Mouse (Mus musculus) limb, embryonic 11.5 days (tissue): Measurements from ENCODE around the gene Pnmal2. TPM values are rescaled to one million over a fixed set of nuclear protein-coding genes. Genes with fewer than 3 reads are reported as not detected.
"Not testable (repeated sequence)": the region's sequence is repeated elsewhere in the genome, so short reads cannot be mapped to it uniquely, and the experiment has no call there.

ENCODE experiments used
- ATAC-seq: fragments of 200-750 bp; cut with Nextera tagmentation; 2 replicates; pipeline ENCODE4 v1.8.0; 2017; ENCODE audit warnings: low read depth; ENCODE audit not compliant: insufficient number of reproducible peaks, low FRiP score, low TSS enrichment
- DNase-seq: peaks from one replicate; pipeline ENCODE4 v3.0.0-alpha.2; 2015; ENCODE audit warnings: low spot score
- H3K27ac ChIP-seq: fragments of 300-500 bp; sonication (generic); replicated peaks from 2 replicates; pipeline ENCODE4 v1.5.1; 2014; ENCODE audit warnings: low read depth, mild to moderate bottlenecking, low read length
- H3K27me3 ChIP-seq: fragments of 300-500 bp; sonication (generic); 2 replicates; pipeline ENCODE4 v1.6.1; 2014; ENCODE audit warnings: mild to moderate bottlenecking, low read length, mixed read lengths; ENCODE audit not compliant: control insufficient read depth, insufficient read depth
- H3K36me3 ChIP-seq: fragments of 300-500 bp; sonication (generic); 2 replicates; pipeline ENCODE4 v1.6.1; 2014; ENCODE audit warnings: mild to moderate bottlenecking, low read length, moderate library complexity, mixed read lengths; ENCODE audit not compliant: control insufficient read depth, insufficient read depth
- H3K4me1 ChIP-seq: fragments of 300-500 bp; sonication (generic); 2 replicates; pipeline ENCODE4 v1.6.1; 2014; ENCODE audit warnings: low read length, mixed read lengths; ENCODE audit not compliant: control insufficient read depth, insufficient read depth
- H3K4me2 ChIP-seq: fragments of 300-500 bp; sonication (generic); 2 replicates; pipeline ENCODE4 v1.6.1; 2014; ENCODE audit warnings: low read depth, mild to moderate bottlenecking, moderate library complexity; ENCODE audit not compliant: severe bottlenecking
- H3K4me3 ChIP-seq: fragments of 300-500 bp; sonication (generic); 2 replicates; pipeline ENCODE4 v1.5.1; 2014; ENCODE audit warnings: low read depth, low read length
- H3K9ac ChIP-seq: fragments of 300-500 bp; sonication (generic); 2 replicates; pipeline ENCODE4 v1.6.1; 2014; ENCODE audit warnings: mild to moderate bottlenecking, low read length
- H3K9me3 ChIP-seq: fragments of 300-500 bp; sonication (generic); 2 replicates; pipeline ENCODE4 v1.6.1; 2016; ENCODE audit warnings: low read length; ENCODE audit not compliant: control insufficient read depth
- WGBS: fragments of 180-500 bp; shearing (Covaris S2); extraction: QIAGEN DNeasy Blood & Tissue Kit; methylation state at CpG from one replicate; pipeline ENCODE4 v1.1.7; 2014; 5-methylcytosine and 5-hydroxymethylcytosine counted together
- polyA plus RNA-seq: library from polyadenylated mRNA; unstranded; fragments of >200 nt; fragmentation: Nextera tagmentation; extraction: Ambion mirVana; gene quantifications from 2 replicates; pipeline ENCODE4 v1.2.1, GENCODE M21; 2014

Gene Pnmal2
- polyA plus RNA-seq, 1 experiment from 2014 or later, result 4.8 TPM

DNA sequence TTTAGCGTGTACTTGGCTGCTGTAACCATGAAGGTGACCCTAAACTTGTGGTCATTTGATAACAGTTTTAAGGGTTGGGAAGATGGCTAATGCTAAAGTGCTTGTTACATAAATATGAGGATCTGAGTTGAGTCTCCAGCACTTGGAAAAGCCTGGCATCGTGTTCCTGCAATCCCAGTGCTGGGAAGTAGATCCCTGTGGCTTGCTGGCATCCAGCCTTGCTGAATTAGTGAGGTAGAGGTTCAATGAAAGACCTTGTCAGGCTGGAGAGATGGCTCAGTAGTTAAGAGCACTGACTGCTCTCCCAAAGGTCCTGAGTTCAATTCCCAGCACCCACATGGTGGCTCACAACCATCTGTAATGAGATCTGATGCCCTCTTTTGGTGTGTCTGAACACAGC lies 9.3 kb downstream of the Pnmal2 start:
- WGBS, result 59% methylated on average over 2 of the region's 2 CpGs
- H3K9ac ChIP-seq, H3K36me3 ChIP-seq, H3K4me1 ChIP-seq, H3K4me2 ChIP-seq, ATAC-seq, DNase-seq, H3K9me3 ChIP-seq, H3K27ac ChIP-seq, H3K4me3 ChIP-seq: not testable (repeated sequence)
- peaks cover 10% of the 10 kb centered on the region for H3K27me3 ChIP-seq

DNA sequence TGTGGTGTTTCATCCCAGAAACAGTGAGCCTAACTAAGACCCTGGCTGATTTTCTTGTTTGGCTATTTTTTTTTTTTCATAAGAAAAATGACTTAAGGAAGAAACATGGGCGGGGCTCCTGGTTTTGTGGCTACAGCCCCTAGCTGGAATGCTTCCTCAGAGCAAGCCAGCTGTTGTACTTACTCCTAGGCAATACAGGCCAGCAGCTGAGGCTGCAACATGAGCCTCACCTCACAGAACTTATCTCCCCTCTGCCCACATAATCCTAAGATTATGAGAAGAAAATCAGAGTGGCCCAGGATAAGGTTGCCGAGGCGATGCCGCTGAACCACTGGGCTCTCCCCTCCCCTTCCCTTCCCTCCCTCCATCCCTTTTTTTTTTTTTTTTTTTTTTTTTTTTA lies 11.2 kb downstream of the Pnmal2 start:
- no peak overlapping the region for H3K4me2 ChIP-seq
- no peak overlapping the region for H3K9ac ChIP-seq
- no peak for DNase-seq
- H3K9me3 ChIP-seq, result no peaks in the 10 kb centered on the region
- WGBS, result 89% methylated on average over 4 of the region's 4 CpGs
- H3K27me3 ChIP-seq, result no peaks in the 10 kb centered on the region
- no peak for ATAC-seq
- H3K4me3 ChIP-seq, result no peak overlapping the region
- H3K27ac ChIP-seq, result no peak overlapping the region
- peaks cover 5% of the 10 kb centered on the region for H3K4me1 ChIP-seq
- H3K36me3 ChIP-seq, result no peaks in the 10 kb centered on the region

DNA sequence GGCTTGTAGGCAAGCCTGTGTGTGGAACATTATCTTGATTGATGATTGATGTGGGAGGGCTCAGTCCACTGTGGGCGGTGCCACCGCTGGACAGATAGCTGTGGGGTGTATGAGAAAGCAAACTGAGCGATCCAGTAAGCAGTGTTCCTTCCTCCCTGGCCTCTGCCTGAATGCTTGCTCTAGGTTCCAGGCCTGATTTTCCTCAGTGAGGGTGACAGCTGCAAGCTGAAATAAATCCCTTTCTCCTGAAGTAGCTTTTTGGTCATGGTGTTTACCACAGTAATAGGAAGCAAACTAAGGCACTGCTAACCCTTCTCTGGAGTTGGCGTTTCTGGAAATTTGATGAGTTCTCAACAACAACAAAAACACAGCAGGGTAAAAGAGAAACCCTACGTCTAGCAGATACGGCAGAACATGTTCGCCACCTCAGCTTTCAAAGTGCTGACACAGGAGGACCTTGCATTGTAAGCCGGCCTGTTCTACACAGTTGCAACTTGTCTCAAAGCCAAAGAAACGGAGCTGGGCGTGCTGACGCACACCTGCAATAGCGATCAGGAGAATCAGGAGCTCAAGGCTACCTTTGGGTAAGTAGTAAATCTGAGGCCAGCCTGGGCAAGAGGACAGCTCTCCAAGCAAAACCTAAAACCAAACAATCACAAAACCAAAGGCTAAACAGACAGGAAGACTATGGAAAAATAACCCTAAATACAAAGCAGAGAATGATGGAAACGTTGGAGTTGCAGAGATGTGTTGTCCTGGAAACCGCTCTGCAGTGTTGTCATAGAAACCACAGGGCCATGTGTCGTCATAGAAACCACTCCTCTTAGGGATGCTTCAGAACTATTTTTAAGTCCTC lies 12.2 kb downstream of the Pnmal2 start:
- WGBS, result 71% methylated on average over 15 of the region's 15 CpGs

DNA sequence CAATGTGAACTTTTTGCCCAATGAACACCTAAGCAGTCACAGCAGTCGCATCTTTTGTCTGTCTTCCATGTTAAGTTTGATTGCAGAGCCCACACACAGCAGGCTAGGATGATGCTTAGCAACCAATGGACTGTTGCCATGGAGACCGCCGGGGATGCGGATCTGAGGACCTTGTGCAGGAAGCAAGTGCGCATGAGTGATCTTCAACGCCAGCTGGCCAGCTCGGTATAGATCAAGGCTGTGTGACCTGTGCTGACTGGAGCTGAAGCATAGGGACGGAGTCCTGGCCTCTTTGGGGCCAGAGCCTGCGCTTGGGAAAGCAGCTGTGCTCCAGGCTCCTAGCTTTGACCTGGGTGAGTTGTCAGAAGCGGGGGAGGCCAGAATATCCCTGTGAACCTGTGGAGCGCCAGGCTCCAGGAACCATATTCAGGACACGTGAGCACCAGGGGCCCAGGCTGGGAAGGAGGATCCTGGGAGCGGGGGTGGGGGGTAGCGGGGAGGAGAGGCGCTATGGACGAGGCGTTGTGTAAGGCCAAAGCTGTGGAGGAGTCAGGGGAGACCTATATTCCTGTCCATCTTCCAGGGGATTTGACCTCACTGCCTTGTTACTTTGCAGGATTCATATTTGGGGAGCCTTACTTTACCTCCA lies 15.2 kb downstream of the Pnmal2 start, which contains the start of gene Pnmal1:
Pnmal1 (plus strand) TSS at position 141 of the 649 bp plus-strand sequence.
- Histone ChIP-seq H3K4me1 (peaks cover 5% of the 10 kb centered on the region), H3K4me3 (no peak within 1 kb of the TSS), H3K27me3 (no peaks in the 10 kb centered on the region), H3K9ac (no peak within 1 kb of the TSS), H3K9me3 (no peaks in the 10 kb centered on the region), H3K36me3 (no peaks in the 10 kb centered on the region), H3K27ac (no peak within 1 kb of the TSS), H3K4me2 (peak within 1 kb of the TSS; percentile 42)
- WGBS, result 28% methylated on average over 17 of the region's 17 CpGs
- ATAC-seq (peak; percentile 79), DNase-seq (peak; percentile 86)

More for the DNA sequence above, 12.2 kb downstream of the Pnmal2 start:
- H3K36me3 ChIP-seq, result no peaks in the 10 kb centered on the region
- ATAC-seq (no peak), DNase-seq (no peak)
- H3K4me2 ChIP-seq, result no peak overlapping the region
- H3K27me3 ChIP-seq, result no peaks in the 10 kb centered on the region
- H3K9me3 ChIP-seq, result no peaks in the 10 kb centered on the region
- H3K27ac ChIP-seq, result no peak overlapping the region
- no peak overlapping the region for H3K9ac ChIP-seq
- peaks cover 5% of the 10 kb centered on the region for H3K4me1 ChIP-seq
- no peak overlapping the region for H3K4me3 ChIP-seq

DNA sequence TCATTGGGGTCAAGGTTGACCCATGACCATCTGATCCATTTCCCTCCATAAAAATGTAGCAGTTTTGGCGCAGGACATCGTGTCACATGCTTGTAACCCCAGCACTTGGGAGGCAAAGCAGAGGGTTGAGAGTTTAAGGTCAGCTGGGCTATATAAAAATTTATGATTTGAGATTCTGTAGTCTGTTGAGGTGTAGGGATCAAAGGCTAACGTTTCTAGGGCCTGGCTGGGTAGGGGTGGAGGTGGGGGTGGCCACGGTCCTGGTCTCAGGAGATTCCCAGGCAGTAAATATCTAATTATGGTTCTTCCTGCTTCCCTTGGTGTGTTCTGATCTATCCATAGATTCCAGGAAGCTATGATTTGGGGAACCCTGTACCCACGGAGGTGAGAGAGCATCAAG lies 17.2 kb downstream of the Pnmal2 start:
- WGBS, result 63% methylated on average over 5 of the region's 5 CpGs
- no peak overlapping the region for H3K4me3 ChIP-seq
- no peaks in the 10 kb centered on the region for H3K36me3 ChIP-seq
- H3K9ac ChIP-seq, result no peak overlapping the region
- H3K27me3 ChIP-seq, result no peaks in the 10 kb centered on the region
- no peaks in the 10 kb centered on the region for H3K9me3 ChIP-seq
- H3K4me1 ChIP-seq, result peaks cover 5% of the 10 kb centered on the region
- H3K4me2 ChIP-seq, result no peak overlapping the region
- DNase-seq (no peak), ATAC-seq (no peak)
- H3K27ac ChIP-seq, result no peak overlapping the region

DNA sequence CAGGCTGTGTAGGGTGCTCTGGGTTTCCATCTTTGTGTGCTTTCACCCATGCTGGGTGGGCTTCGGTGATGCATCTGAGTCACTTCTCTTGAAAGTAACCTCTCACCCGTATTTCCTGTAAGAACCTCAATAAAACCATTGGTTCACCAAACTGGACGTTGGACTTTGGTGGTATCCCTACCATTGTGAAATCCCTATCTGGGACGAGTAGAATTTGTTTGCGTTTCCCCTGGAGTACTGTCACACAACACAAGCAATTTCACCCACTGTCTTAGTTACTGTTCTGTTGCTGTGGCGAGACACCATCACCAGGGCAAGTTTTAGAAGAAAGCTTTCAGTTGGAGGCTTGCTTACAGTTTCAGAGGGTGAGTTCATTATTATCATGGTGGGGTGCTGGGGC lies 23.9 kb downstream of the Pnmal2 start:
- Histone ChIP-seq H3K4me2 (no peak overlapping the region), H3K9me3 (no peaks in the 10 kb centered on the region), H3K27ac (no peak overlapping the region), H3K4me3 (no peak overlapping the region), H3K9ac (no peak overlapping the region), H3K4me1 (no peaks in the 10 kb centered on the region), H3K36me3 (no peaks in the 10 kb centered on the region), H3K27me3 (no peaks in the 10 kb centered on the region)
- no peak for DNase-seq
- no peak for ATAC-seq
- 87% methylated on average over 6 of the region's 6 CpGs for WGBS

DNA sequence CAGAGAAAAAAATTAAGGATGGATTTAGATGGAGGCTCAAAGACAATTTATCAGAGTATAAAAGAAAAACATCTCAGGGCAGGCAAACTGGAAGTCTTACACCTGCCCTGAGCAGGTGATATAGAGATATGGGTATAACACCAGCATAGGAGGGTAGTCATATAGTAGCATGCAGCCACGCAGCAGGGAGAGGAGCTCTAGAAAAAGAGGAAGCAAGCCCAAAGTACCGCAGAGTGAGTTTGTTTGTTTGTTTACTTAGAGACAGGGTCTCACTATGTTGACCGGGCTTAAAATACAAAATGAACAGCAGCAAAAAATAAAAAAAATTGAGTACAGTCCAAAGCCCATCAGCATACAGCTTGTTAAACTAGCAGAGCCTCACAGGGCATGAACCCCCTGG lies 26.7 kb downstream of the Pnmal2 start:
- H3K36me3 ChIP-seq, result no peaks in the 10 kb centered on the region
- no peak overlapping the region for H3K4me3 ChIP-seq
- no peak overlapping the region for H3K9ac ChIP-seq
- no peaks in the 10 kb centered on the region for H3K9me3 ChIP-seq
- ATAC-seq (no peak), DNase-seq (no peak)
- H3K4me1 ChIP-seq, result no peaks in the 10 kb centered on the region
- no peak overlapping the region for H3K4me2 ChIP-seq
- no peak overlapping the region for H3K27ac ChIP-seq
- WGBS, result 86% methylated on average over 3 of the region's 3 CpGs
- no peaks in the 10 kb centered on the region for H3K27me3 ChIP-seq

DNA sequence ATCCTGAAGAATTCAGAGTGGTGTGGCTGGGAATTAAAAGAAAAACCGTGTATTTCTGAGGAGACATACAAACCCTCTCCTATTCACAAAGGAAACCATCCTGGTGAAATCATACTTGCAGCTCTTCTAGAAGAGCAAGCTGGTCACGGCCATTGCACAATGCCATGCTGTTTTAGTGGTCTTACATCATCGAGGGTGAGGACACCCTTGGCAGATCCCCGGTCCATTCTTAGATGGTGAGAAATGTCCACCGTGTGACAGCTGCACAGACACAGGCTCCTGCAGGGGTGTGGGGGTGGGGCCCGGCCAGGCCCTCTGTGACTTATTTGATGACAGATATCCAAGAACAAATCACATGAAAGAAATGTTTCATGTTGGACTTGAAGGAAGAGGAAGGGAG lies 29.5 kb downstream of the Pnmal2 start:
- Histone ChIP-seq H3K9ac (no peak overlapping the region), H3K4me1 (no peaks in the 10 kb centered on the region), H3K36me3 (no peaks in the 10 kb centered on the region), H3K27me3 (no peaks in the 10 kb centered on the region), H3K9me3 (no peaks in the 10 kb centered on the region), H3K4me2 (no peak overlapping the region), H3K27ac (no peak overlapping the region), H3K4me3 (no peak overlapping the region)
- ATAC-seq (no peak), DNase-seq (no peak)
- 73% methylated on average over 6 of the region's 6 CpGs for WGBS
